Mouse (Mus musculus): Measurements from ENCODE around the gene Myo1e.

The Myo1e gene

DNA sequence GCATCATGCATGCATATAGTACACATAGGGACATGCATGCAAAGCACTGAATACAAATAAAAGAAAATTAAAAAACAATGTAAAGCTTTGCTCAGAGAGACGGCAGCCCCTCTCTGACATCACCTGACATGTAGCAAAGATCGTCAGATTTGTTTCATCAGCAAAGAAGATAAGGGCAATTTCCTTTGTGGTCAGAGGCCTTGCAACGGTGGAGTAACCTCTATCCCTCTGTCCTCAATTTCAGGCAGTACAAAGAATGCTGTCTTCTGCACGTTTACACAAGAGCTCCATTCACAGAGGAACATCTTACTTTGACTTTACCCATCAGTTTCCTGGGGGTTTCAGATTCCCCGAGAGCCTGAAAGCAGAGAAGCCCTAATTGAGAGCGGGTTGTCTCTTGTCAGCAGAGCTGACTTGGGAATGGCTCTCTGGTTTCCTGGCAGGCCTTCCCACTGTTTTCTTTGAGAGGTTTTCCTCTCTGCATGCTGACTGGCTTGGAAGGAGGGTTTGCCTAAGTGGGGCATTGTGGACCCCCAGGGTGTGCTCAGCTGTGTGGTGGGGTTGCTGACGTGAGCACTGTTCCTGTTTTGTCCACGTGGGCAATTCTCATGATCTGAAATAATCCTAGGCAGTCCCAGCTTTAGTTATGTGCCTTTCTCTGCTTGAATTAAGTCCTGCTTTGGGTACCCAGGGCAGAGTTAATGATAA lies 144.6 kb downstream of the Myo1e start:
- no peak for DNase-seq (ENCODE audit: low read depth in 1 of 2, low spot score in 2 of 2)

DNA sequence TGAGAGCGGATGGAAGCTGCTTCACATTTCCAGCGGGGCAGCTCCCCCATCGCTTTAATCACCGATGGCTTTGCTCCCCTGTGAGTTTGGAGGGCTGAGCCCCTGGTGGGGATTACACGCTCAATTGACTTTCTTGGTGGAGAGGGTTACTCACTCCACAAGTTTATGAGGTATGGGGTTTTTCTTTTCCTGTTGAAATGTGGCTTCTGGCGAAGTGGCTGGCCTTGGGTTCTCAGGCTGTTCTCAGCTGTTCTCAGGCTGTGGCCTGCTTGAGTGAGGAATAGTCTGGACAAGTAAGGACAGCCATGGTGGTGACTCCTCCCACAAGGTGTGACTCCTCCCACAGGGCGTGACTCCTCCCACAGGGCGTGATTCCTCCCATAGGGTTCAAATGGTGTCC lies 149.1 kb downstream of the Myo1e start:
- DNase-seq (ENCODE audit: low read depth in 1 of 2, low spot score in 2 of 2): no peak

DNA sequence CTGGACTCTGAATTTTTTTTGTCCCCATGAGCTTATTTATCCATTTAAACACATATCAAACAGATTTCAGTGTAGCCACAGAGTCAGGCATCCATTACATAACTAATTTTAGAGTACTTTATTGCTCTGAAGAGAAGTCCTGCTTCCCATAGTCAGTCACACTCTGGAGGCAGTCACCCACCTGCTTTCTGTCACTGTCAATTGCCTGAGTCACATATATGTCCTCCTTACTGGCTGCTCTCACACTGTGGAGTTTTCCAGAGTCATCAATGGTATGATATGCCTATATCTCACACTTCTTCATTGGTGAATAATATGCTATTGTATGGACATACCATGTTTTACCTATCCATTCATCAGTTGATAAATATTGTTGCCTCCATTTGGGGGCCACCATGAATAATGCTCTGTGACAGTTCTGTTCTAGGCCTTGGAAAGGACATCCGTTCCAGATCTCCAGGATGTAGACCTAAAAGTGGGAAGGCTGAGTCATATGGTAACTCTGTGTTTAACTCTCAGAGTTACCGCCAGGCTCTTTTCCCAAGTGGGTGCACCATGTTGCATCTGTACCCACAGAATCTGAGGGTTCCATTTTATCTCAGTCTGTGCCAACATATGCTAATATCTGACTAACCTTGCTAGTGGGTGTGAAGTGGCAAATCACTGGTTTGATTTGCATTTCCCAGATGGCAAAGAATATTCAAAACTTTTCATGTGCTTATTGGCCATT lies 152.4 kb downstream of the Myo1e start:
- no peak for DNase-seq (ENCODE audit: low read depth in 1 of 2, low spot score in 2 of 2)

DNA sequence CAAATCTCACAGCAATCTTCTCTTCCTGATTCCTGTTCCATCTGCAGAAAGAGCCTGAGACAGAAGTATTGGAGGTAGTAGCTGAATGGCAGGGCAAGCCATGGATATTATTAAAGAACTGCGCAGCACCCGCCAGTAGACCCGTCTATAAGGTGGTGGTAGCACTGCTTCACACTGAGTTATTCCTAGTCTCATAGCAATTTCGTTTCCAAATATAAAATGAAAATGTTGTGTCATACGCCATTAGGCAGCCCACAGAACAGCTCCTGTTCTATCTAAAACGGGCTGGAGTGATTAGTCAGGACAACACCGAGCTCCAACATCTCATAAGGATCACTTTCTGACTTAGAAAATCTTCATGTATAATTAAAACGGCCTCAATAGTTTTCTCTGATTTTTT lies 157.6 kb downstream of the Myo1e start:
- no peak for DNase-seq (ENCODE audit: low read depth in 1 of 2, low spot score in 2 of 2)

DNA sequence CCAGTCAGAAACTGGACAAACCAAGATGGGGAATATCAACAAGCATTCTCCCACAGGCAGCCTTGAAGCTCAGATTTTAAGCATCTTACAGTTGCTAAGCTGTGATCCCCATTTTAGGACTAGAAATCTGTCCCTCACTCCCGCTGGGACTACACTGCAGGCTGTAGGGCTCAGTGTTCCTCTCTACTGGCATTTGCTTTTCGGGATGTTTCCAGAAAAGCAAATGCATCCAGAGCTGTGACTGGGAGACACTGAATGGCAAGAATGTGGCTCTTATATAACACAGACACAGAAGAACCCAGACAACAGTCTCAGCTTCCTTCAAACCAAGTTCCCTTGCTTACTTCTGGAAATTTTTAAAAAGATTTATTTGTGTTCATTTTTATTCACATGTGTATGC lies 158.8 kb downstream of the Myo1e start:
- DNase-seq (ENCODE audit: low read depth in 1 of 2, low spot score in 2 of 2): no peak

DNA sequence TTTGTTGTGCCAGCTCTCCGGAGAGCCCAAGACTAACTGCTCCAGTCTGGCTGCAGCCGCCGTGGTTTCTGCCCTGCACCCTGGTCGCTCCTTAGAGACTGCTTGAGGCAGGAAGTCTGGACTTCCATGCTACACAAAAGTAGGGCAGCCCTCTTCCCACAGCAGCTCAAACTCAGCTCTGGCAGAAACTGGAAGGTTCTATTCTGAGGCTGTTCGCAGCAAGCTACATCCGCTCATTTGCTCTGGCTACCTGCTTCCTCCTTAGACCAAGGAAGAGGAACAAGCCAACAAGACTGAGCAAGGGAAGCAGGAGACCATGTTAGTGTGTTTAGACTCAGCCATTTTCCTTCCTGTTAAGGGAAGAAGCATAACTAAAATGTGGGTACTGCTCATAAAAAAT lies 159.7 kb downstream of the Myo1e start:
- DNase-seq (ENCODE audit: low read depth in 1 of 2, low spot score in 2 of 2): no peak

DNA sequence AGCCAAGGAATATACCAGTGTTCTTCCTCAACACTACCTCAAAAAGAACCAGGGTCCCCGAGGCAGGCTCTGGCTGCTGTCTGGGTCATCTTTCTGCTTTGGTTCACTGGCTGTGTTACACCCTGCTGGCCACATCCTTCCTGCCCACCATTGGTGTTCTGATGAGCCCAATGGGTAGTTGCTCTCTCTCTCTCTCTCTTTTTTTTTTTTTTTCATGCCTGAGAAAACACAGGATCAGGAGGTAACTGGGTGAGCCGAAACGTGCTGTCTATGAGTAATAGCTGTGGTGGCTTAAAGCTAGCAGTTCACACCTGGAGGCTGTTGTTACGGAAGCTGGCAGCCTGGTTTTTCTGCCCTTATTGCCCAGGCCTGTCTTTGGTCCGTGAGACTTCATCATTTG lies 164.5 kb downstream of the Myo1e start:
- DNase-seq (ENCODE audit: low read depth in 1 of 2, low spot score in 2 of 2): no peak

DNA sequence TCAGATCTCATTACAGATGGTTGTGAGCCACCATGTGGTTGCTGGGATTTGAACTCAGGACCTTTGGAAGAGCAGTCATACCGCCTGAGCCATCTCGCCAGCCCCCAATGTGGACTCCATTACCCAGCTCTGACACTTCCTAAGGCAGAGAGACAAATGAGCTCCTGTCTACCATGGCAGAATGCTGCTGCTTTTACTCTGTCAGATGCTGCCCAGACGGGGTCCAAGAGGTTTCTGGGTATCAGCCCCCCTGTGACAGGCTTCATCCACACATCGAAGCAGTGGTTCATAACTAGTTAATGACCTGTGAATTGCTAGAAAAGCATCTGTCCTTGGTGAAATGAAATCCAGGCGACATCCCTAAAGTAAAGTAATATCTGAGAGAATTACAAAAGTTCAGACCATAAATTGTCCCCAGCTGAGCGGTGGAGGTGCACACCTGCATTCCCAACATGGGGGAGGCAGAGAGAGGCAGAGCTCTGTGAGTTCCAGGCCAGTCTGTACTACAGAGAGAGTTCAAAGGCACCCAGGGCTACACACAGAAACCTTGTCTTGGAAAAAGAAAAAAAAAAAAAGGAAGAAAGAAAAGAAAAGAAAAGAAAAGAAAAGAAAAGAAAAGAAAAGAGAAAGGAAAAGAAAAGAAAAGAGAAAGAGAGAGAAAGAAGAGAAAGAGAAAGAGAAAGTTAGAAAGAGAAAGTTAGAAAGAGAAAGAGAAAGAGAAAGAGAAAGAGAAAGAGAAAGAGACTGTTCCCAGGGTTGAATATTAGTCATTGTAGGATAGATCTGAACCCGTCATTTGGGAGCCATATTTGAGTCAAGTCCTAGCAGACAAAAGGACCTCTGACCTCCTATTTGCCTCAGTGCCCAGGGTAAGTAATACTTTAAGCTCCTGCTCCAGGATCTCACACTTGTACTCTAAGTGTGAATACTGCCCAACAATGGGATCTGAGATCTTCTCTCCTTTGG lies 172.6 kb downstream of the Myo1e start:
- DNase-seq (ENCODE audit: low read depth in 1 of 2, low spot score in 2 of 2): no peak

DNA sequence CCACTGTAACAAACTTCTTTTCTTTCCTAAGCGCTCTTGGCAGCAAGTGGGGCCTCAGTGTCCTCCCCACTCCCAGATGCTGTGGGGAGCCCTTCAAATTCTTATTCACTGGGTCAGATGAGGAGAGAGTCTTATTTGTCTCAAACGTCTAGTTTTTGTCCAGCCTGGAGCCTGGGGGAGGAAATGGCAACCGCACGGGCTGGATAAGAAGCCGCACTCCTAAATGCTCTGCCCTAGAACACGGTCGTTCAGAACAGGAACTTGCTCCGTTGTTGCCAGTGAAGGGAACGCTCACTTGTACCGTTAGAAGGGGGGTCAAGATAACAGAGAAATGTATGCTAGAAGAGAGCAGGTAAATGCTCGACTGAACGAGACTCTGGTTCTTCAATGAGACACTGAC lies 174.9 kb downstream of the Myo1e start:
- no peak for DNase-seq (ENCODE audit: low read depth in 1 of 2, low spot score in 2 of 2)

DNA sequence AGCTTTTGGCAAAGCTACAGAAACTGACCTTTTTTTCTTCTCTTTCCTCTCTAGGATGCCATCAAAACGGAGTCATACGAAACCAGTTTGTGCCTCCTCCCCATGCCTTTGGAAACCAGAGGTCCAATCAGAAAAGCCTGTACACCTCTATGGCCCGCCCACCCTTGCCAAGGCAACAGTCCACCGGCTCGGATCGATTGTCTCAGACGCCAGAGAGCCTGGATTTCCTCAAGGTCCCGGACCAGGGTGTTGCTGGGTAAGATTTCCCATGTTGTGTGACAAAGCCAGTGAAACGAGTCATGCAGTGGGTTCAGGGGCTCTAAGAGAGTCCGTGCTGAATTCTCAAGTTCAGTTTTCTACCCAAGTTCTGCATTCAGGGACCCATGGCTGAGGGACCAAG lies 176.6 kb downstream of the Myo1e start:
- DNase-seq (ENCODE audit: low read depth in 1 of 2, low spot score in 2 of 2): no peak

DNA sequence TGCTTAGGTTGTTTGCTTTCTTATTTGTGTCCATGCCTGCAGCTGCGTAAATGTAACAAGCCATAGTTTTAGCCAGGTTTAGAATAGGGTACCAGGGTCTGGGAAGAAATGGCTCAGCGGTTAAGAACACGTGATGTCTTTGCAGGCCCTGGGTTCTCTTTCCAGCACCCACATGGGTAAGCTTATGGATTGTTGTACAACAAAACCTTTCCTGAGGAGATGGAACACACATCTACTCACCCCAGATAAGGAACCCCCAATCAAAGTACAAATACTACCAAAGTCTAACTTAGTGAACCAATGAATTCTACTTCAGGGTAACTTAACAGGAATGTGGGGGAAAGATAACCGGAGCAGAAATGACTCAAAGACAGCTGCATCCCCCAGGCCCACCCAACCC lies 177.3 kb downstream of the Myo1e start:
- DNase-seq (ENCODE audit: low read depth in 1 of 2, low spot score in 2 of 2): no peak

DNA sequence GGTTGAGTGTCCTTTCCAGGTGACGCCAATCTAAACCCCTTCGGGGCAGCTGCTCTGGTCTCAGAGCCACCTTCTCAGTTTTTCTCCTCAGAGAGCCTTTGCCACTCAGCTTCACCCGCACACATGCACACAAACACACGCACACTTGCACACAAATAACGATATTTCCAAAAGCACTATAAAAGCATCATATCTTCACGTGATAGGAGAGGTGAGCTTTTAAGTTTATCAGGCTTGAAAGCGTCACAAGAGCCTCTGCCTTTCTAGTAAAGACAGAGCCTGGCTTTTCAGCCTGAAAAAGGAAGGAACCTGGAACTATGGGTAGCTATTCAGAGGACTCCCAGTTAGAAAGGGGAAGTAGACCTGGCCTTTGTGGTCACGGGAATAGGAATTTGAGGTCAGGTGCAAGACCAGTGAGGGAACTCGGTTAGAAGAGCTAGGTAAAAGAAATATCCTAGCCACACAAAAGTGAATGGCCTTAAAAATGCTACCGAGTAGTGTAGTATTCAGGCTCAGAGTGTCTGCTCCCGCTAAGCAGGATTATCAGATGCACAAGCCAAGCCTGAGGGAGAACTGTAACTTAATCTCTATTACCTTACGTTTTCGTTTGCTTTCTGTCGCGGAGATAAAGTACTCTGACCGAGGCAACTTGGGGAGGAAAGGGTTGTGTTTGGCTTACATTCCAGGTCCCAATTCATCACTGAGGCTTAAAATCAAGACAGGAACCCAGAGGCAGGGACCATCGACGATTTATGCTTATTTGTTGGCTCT lies 178.0 kb downstream of the Myo1e start:
- DNase-seq (ENCODE audit: low read depth in 1 of 2, low spot score in 2 of 2): no peak

DNA sequence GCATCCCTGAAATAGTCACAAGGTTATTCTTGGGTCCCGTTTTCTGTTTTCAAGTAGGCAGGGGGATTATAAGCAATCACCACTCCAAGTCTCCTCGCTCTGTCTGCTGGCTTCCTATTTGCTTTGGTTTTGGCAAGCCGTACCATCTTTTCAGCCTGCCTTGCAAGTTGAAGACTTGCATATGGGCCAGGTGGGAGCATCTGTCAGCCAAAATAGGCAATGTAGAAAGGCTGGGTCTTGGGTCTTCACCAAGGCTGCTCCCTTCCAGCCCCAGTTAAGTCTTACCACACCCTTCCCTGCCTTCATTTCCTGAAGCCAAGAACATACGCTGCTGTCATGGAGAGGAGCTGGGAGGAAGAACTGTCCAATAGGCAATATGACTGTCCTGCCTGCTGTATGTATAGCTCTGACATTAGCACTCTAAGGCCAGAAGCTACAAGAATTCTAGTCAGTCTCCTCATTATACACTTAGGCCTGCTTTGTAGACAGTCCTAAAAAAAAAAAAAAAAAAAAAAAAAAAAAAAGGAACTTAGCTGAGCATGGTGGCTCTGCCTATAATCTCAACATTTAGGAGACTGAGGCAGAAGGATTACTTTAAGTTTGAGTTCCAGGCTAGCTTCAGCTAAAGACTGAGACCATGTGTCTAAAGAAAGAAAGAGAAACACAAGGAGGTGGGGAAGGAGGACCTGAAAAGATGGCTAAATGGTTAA lies 180.4 kb downstream of the Myo1e start:
- no peak for DNase-seq (ENCODE audit: low read depth in 1 of 2, low spot score in 2 of 2)

DNA sequence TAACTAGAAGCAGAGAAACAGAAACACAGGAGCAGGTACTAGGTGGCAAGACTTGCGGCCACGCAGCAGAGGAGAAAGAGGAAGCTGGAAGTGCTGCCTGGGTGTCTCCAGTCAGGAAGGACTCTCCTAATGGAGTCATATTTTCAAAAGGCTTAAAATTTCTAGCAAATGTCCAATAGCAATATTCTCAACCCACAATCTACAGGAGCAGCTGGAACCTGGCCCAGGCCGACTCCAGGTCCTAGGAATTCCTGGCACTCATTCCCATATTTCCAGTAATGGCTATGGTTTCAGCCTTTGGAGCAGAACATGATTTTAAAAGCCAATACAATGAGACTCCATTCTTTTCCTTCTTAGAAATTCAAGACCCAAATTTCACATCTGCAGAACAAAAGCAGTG lies 182.4 kb downstream of the Myo1e start:
- no peak for DNase-seq (ENCODE audit: low read depth in 1 of 2, low spot score in 2 of 2)

DNA sequence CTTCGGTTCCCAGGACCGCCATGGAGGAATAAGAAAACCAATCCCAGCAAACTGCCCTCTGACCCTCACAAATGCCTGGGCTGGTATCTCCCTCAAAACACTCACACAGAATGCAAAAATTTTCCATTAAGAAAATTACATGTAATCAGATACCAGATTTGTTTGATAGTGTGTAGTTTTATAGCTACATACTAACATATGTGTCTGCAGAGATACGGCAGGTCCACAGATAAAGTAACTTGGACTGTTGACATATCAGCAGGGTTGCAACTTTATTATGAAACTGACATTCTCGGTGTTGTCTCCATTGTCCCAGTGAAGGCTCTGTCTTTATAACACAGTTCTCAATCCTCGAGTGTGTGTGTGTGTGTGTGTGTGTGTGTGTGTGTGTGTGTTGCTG lies 183.9 kb downstream of the Myo1e start:
- no peak for DNase-seq (ENCODE audit: low read depth in 1 of 2, low spot score in 2 of 2)

DNA sequence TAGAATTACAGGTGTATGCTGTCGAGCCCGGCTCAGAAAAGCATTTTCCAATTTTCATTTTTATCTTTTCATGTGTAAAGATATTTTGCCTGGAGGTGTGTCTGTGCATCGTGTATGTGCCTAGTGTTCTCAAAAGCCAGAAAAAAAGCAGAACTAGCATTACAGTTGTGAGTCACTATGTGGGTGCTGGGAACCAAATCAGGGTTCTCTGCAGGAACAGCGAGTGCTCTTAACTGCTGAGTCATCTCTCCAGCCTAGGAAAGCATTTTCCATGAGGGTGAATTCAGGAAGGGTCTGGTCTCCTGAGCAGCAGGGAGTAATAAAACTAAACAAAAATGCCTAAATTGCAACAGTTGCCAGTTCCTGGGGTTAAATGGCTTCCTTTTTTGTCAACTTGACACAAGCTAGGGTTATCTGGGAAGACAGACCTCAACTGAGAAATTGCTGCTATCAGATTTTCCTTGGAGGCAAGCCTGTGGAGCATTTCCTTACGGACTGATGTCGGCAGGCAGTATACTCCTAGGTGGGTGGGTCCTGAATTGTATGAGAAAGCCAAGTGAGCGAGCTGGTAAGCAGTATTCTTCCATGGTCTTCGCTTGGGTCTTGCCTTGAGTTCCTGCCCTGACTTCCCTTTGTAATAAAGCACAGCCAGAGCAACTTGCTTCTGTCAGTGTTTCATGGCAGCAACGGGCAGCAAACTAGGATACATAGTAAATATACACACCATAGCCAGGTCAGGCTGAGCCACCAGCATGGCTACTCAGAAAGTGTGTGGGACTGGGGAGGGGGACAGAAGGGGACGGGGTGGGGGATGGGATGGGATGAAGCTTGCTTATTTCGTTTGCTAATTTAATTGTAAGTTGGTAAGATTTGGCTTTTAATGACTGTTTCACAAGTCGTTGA lies 184.8 kb downstream of the Myo1e start:
- no peak for DNase-seq (ENCODE audit: low read depth in 1 of 2, low spot score in 2 of 2)

DNA sequence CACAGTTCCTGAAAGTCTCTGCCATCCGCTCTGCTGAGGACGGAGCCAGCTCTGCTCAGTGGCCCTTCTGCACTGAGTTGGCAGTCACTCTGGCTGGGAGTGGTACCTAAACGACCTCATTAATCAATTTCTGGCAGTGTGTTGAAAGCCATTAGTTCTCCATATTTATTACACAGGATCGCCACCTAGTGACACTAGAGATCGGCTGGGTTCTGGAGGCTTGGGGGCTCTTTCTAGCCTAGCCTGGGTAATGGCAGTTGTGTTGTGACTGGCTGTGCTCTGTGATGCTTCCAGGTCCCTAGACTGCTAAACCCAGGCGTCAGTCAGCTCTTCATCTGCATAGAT lies 185.4 kb downstream of the Myo1e start:
- DNase-seq (ENCODE audit: low read depth in 1 of 2, low spot score in 2 of 2): no peak

DNA sequence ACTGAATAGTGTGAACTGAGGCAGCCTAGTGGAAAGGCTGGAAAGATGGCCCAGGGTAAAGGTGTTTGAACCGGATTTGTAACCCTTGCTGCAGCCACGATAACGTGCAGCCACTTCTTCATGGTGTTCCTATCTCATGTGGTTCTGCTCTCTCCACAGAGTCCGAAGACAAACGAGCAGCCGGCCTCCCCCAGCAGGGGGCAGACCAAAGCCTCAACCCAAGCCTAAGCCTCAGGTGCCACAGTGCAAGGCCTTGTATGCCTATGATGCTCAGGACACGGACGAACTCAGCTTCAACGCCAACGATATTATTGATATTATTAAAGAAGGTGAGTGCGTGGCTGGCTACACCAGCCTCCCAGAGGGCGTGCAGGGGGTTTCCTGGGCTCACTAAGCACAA lies 188.5 kb downstream of the Myo1e start:
- no peak for DNase-seq (ENCODE audit: low read depth in 1 of 2, low spot score in 2 of 2)

DNA sequence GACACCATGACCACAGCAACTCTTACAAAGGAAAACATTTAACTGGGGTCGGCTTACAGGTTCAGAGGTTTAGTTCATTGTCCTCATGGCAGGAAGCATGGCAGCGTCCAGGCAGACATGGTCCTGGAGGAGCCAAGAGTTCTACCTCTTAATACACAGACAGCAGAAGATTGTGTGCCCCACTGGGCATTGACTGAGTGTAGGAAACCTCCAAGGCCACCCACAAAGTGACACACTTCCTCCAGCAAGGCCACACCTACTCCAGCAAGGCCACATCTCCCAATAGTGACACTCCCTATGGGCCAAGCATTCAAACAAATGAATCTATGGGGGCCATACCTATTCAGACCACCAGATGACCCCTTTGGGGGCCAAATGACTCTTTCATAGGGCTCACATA lies 188.9 kb downstream of the Myo1e start:
- DNase-seq (ENCODE audit: low read depth in 1 of 2, low spot score in 2 of 2): no peak

All from monocyte, adult 2 months (primary cell).